Mouse (Mus musculus) kidney, adult 2 months (tissue): ENCODE measurements around the gene 4930451I11Rik.

ENCODE experiments used
- CTCF ChIP-seq: fragments of 200-500 bp; conservative IDR thresholded peaks from 2 replicates; pipeline ENCODE4 v1.5.1; 2011; ENCODE audit warnings: low read depth, mild to moderate bottlenecking, control low read depth, low read length, moderate library complexity, mixed read lengths; ENCODE audit not compliant: insufficient read depth, insufficient read length
- POLR2A ChIP-seq: fragments of 200-500 bp; IDR thresholded peaks from one replicate; pipeline ENCODE4 v1.6.1; 2011; ENCODE audit warnings: low read depth, low read length, control low read depth

DNA sequence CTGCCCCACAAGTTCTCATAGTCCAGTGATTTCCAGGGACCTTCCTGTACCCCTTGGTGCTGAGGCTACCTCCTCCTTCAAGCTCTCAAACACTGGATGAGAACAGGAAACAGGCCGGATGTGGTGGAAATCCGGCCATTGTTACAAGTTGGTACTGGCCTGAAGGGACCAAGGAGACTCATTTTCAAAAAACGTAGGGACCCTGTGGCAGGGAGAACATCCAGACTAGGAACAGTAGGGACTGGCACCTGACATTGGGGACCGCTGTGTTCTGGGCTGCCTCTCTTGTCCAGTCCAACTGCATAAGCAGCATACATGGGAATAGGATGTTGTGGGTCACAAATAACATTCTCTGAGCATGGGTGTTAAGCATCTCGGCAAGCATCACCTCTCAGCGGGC is 49.6 kb upstream of the 4930451I11Rik start:
- TF ChIP-seq CTCF (no peak), POLR2A (no peak)
